Mouse (Mus musculus) spleen, adult 2 months (tissue): Measurements from ENCODE around the gene Gm21860.

Experiments
- CTCF ChIP-seq: fragments of 200-500 bp; IDR thresholded peaks from 2 replicates; pipeline ENCODE4 v1.5.1; 2011; ENCODE audit warnings: mild to moderate bottlenecking, inconsistent platforms; ENCODE audit not compliant: insufficient read depth, insufficient read length, insufficient replicate concordance; ENCODE audit errors: extremely low read depth
- POLR2A ChIP-seq: fragments of 200-500 bp; IDR thresholded peaks from 2 replicates; pipeline ENCODE4 v1.6.1; 2011; ENCODE audit warnings: low read depth, low read length, inconsistent platforms

DNA sequence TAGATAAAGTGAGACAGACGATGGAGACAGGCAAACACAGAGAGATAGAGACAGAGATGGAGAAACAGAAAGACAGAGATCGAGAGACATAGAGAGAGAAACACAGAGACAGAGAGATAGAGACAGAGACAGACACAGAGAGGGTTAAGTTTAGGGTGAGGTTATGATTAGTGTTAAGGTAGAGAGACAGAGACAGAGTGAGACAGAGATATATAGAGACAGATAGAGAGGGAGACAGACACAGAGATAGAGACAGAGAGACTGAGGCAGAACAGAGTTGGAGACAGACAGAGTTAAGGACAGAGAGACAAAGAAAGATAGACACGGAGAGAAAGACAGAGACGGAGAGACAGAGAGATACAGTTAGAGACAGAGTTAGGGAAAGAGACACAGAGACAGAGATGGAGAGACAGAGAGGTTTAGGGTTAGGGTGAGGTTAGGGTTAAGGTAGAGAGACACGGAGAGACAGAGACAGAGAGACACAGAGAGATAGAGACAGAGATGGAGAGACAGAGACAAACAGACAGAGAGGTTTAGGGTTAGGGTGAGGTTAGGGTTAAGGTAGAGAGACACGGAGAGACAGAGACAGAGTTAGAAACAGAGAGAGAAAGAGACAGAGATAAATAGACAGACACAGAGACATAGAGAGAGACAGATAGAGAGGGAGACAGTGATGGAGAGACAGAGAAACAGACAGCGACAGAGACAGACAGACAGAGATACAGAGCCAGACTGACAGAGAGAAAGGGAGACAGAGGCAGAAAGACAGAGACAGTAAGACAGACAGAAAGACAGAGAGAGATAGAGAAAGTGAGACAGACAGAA is 16.8 kb downstream of the Gm21860 start:
- no peak for TF ChIP-seq CTCF
- TF ChIP-seq POLR2A, result no peak
